Mouse (Mus musculus) lung, adult 2 months (tissue): ENCODE data around the gene Vrk1.

Source experiments
- CTCF ChIP-seq: fragments of 200-500 bp; IDR thresholded peaks from 2 replicates; pipeline ENCODE4 v1.5.1; 2011; ENCODE audit warnings: mild to moderate bottlenecking, low read length, control low read depth; ENCODE audit not compliant: insufficient read depth
- POLR2A ChIP-seq: fragments of 200-500 bp; IDR thresholded peaks from 2 replicates; pipeline ENCODE4 v1.6.1; 2011; ENCODE audit warnings: low read depth, mild to moderate bottlenecking, control low read depth, low read length, borderline replicate concordance; ENCODE audit errors: extremely low read depth

DNA sequence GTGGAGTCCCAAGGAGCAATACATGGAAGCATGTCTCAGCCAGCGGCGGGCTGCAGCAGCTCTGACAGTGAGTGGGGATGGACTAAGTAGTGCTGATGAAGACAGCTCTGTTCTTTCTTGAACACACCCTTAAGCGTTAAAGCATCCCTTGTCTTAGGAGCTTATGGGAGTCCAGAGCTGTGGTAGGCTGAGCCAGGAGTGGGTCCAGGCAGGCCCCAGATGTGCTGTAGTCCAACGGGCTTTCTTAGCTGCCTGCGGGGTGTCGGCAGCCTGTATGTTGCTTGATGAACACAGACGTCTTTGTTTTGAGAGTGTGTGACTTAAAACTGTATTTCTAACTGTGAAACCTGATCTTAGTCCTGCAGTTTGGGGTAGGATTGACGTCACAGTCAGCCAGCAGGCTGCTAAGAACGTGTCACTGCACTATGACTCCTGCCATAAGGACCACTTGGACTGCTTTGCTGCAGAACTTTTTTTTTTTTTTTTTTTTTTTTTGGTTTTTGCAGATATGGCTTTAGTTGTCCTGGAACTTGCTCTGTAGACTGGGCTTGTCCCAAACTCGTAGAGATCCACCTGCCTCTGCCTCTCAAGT is 61.6 kb downstream of the Vrk1 start:
- TF ChIP-seq CTCF (no peak), POLR2A (no peak)
